Mouse (Mus musculus): ENCODE data around the gene Pla2g4b.

Pla2g4b gene

DNA sequence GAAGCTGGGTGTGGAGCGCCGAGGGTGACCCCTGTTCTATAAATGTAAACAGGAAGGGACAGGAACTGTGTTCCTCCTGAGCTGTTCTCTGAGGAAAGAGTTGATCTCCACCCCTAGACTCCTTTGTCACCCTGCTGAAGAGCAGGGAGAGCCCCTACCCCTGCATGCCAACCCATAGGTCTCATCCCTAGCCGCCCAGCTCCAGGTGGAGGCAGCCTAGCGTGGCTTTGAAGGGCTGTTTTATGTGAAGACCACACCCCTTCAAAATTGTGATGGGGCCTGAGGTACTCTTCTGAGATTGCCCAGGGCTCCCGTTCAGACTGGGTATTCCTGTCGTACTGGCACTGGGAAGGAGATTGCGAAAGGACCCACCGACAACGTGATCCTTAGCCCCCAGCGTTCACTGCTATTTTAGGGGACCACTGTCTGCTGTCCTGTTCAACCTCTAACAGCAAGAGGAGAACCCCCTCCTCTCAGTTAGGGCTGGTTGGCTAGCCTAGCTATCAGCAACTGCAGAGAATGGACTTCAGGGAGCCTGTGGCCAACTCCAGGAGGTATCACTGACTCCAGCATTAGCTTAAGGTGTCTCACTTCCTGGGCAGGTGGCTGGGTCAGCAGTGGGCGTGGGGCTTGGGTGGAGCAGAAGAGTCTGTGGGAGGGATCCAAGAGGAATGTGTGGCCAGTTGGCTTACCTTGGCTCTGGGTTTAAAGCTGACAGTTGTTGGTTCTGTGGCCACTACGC is at the start of gene Pla2g4b:
Gene Pla2g4b, plus strand, starts transcription at position 692 of the 742 bp plus-strand sequence.
- no peak for DNase-seq (ENCODE audit: low read depth, low spot score)

DNA sequence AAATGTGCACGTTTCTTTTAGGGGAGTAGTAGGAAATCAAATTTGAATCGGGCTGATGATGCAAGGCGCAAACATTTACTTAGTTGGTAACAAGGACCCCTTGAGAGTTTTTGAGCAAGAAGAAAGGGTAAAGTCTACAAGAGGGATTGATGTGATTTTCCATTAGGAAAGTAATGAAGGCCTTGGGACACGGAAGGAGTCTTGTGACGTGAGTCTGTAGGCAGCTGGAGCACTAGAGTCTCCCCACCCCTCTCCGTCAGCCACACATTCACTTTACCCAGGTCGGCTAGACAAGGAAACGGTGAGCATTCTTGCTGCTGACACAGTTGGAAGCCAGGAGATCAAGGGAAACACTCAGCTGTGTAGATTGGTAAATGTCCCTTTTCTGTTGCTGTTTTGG is 47.3 kb upstream of the Pla2g4b start:
- no peak for DNase-seq (ENCODE audit: low read depth, low spot score)

DNA sequence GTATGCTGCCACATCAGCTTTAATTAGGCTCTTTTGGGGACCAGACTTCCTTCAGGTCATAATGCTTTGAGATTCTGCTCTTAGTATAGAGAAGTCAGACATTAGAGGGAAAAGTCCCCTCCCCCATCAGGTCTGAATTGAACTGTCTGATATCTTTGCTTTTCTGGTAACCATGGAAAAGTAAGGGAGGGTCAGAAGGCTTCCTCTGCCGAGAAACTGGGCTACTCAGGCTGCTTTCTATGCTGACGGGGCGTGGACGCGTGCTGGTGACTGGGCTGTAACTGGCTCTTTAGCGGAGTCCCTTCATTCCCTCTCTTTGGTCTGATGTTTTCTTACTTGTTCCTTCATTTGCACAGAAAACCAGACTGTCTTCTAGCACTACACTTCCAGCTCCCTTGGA is 46.8 kb upstream of the Pla2g4b start:
- DNase-seq (ENCODE audit: low read depth, low spot score): no peak

DNA sequence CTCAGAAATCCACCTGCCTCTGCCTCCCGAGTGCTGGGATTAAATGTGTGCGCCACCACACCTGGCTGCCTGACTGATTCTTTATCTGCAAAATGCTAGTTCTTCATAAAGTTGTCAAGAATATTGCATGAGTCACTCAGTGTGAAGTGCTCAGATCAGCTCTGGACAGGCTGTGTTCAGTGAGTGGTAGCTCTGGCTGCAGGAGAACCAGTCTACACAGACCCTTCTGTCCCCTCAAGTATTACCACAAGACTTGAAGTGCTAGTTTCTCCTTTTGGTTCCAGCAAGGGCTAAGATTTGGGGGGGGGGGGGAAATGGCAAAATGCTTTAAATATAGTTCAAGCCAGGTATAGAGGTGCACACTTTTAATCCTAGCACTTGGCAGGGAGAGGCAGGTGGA is 45.8 kb upstream of the Pla2g4b start:
- no peak for DNase-seq (ENCODE audit: low read depth, low spot score)

DNA sequence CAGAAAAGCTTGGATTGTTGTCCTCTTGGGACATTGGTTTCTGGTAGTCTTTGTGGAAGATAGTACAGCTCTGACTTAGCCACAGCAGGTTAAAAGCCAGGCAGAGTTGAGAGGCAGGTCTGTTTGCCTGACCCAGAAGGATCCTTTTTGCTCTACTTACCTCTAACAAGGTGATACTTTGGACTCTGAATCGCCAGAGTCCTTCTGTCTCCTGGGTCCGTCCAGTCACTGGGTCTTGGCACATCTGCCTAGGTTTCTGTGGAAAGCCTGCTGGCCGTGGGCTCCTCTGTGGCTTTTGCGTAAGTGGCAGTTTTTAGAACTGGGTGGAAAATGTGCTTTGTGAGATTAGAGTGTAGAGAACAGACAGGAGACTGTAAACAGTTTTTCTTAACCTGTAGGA is 44.3 kb upstream of the Pla2g4b start:
- DNase-seq (ENCODE audit: low read depth, low spot score): no peak

DNA sequence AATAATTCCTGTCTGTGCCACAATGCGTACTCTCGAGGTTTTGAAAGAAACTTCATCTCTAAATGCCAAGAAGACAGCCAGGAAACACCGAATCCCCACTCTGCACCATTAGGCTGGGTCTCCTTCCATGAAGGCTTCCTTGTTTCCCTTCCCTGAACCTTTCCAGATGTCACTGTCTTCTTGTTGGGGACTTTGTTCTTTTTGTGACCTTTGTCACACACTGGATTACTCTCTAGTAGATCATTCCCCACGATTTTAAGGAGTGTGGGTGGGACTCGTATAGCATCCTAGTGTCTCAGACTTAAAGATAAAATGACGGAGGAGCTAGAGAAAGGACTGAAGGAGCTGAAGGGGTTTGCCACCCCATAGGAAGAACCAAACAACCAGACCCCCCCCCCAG is 42.3 kb upstream of the Pla2g4b start:
- no peak for DNase-seq (ENCODE audit: low read depth, low spot score)

DNA sequence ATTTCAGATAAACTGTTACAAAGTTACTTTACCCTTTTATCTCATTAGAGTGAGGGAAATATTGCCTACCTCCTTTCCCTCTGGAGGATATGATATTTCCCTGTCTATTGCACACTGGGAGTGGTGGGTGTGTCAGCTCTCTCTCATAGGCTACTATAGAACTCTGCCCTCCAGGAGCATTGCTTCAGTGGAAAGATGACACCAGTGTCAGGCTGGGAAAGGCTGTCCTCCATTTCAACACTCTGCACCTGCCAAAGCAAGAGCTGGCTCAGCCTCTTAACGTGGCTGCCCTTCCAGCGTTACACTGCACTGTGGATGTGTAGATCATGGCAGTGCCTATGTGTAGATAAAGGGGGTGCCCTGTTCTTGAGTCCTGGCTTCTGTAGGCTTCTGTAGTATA is 40.9 kb upstream of the Pla2g4b start:
- DNase-seq (ENCODE audit: low read depth, low spot score): no peak

DNA sequence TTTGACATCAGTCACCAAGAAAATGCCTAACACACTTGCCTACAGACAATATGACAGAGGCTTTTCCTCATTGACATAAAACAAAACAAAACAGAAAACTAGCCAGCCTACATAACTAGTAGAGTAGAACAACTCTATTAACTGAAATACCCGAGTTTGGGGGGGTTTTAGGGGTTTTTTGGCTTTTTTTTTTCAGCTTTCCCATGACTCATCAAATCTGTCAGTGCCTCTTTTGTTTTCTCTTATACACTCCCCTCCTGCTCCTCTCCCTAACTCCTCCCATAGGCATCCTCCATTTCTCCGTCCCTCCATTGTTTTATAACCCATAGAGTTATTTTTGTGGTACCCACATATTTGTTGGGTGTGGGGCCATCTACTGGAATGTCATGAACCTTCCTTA is 39.7 kb upstream of the Pla2g4b start:
- DNase-seq (ENCODE audit: low read depth, low spot score): no peak

DNA sequence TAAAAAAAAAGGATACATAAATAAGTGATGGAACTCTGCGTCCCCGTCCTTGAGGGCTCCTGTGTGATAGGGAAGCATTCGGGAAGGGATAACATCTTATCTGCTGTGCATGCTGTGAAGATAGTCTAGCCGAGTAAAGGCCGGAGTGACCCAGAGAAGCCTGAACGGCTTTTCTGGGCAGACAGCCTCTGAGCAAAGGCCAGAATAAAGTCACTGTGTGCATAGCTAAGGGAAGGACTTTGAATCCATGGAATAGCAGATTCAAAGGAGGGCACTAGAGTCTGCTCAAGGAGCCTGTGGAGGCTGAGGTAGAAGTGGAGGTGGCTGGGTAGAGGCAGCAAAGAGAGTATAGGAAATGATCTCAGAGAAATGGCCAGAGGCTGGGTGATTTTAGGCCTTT is 38.4 kb upstream of the Pla2g4b start:
- DNase-seq (ENCODE audit: low read depth, low spot score): no peak

DNA sequence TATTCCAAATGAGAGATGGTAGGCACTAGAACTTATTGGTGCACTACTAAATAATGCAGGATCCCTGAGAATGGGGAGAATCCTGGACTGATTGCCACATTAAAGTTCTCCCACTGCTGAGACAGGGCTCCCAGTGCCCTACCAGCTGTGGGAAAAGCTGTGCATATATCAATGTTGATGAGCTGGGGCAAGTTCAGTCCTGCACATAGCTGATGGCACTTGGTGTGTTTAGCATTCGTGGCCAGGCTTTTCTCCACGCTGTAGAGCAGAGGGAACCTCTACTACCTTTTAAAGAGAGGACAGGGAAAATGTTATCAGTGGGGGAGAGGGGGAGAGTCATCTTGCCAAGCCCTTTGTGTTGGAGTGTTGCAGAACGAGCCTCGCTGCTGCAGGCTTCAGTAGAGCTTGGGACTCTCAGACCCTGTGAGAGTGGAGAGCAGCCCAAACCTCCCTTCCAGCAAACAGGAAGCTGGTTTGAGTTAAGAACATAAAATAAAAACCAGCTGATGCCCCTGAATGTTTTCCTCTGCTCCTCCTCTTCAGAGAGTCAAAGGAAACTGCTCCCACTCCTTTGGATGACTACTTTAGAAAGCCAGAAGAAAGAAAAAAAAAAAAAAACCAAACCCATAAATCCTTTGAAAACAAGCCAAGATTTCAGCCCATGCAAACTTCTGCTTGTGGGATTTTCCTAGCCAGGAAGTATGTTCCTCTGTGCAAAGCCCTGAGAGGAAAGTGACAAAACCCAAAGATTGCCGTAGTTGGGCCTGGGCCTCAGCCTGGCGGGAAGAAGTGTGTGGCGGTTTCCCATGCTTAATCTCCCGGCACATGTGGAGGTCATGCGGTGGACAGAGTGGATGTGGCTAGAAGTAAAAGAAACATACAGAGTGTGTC is 37.6 kb upstream of the Pla2g4b start:
- peak; percentile 57 for DNase-seq (ENCODE audit: low read depth, low spot score)

DNA sequence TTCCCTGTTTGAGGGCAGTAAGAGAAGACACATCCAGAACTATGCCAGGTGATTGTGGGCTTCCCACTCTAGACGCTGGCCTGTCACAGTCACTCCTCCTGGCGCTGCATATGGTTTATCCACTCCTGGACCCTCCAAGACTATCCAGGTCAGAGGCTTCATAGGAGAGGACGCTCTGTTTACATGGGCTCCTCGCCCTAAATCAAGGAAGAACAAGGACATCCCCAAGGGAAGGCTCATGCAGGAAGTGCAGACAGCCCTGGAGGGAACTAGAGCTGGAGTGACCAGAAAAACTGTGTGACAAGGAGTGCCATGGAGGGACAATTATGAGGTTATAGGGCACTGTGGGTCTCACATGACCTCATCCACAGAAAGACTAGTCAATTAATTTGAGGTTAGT is 35.9 kb upstream of the Pla2g4b start:
- DNase-seq (ENCODE audit: low read depth, low spot score): no peak

DNA sequence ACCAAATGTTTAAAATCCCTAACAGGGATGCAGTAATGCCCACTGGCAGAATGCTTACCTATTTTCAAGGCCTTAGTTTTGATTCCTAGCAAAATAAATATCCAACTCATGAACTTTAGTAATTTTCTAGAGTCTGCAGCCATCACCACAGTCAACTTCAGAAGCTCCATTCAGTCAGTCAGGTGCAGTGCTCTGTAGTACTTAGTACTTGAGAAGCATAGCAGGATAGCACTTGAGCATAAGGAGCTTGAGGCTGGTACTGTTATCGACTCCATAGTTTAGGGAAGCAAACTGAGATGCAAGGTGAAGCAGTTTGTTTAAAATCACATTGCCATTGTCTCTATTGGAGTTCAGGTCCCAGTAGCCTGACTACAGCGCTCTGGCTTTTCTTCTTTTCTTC is 33.5 kb upstream of the Pla2g4b start:
- no peak for DNase-seq (ENCODE audit: low read depth, low spot score)

DNA sequence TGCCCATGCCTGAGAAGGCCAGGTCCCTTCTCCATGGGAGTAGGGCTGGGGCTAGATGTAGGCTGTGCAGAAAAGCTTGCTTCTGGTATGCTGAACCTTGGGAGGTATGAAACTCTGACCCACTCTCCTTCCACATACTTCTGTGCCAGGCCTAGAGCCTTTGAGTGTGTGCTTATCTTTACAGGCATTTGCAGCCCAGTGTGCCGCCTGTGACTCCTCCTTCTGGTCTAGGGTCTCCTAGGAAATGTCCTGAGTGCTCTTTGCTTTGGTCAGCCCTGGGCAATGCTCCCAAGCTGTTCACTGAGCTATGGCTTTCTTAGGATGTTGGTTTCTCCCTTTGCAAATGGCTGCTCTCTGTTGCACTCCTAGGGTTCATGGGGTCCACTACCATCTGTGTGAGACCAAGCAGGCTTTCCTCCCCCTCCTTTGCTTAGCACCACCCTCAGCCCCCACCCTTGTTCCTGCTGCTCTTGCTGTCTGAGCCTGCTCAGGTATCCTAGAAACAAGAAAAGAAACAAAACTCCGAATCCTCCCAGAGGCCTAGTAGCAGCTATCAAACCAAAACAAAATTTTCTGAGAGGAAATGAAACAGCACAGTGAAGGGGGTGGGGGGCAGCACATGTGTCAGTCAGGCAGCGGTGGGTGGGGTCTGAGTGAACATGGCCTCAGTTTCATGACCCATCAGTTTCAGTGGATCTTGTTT is 32.2 kb upstream of the Pla2g4b start:
- DNase-seq (ENCODE audit: low read depth, low spot score): no peak

DNA sequence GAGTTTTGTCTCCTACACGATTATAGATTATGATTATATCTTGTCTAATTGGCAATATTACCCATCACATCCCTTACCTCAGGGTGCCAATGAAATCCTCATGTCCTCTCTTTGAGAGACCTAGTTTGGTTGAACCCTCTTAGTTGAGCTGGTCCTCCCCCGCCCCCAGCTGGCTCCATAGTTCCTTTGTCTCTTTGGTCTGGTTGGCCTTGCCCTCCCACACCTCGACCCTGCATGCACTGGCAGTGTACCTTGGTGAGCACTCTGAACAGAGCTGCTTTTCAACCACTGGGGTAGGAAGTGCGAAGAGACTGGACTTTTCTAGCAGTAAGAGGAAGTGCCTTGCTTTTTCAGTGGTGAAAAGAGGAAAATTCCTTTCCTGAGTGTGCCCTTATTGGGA is 31.3 kb upstream of the Pla2g4b start:
- DNase-seq (ENCODE audit: low read depth, low spot score): no peak

DNA sequence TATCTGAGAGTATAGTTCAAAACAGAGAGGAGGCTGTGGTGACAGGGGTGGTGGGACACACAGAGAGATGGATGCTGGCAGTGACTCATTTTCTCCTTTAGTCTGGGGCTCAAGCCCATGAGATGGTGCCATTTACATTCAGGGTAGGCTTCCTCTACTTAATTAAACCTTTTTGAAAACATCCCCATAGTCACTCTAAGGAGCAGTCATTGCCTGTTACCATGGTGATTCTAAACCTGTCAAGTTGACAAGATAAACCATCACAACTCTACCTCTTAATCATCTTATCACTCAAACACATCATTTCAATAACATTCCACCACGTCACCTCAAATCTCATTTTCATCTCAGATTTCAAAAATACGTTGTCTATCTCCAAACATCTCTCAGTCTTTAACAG is 29.2 kb upstream of the Pla2g4b start:
- no peak for DNase-seq (ENCODE audit: low read depth, low spot score)

DNA sequence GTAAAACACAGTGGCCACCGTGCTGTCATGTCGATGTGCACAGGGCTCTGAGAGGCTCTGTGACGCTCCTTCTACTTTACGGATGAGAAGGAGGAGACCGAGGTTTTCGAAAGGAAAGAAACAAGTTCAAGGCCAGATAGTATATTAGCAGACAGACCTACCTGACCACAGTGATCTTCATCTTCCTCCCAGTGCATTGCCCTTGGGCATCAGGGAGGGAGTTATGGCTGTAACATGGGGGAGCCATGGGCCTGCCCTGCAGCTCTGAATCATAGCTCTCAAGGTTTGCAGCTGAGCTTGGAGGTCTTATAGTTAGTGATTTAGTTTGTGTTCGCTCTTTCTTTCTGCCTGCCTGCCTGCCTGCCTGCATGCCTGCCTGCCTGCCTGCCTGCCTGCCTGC is 26.5 kb upstream of the Pla2g4b start:
- no peak for DNase-seq (ENCODE audit: low read depth, low spot score)

DNA sequence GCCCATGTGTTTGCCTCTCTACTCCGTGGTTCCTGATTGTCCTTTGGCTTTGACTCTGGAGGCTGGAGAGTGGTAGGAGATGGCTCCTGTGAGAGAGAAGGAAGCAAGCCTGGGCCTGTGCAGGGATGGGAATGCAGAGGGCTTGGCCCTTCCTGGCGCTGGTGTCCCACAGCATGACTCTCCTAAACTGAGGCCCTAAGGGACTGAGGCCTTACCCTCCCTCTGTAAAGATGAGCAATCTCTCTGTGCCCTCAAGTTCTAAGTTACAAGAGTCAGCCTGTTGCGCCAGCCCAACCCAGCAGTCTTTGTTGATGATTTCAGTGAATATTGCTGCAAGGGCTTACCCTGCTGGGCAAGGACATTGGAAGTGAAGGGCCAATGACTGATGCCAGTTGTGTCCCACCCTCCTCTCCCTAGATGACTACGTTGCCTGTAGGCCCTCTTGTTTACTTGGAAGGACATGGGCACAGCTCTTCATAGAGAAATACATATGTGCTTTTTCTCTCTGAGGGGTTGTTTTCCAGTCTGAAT is 25.5 kb upstream of the Pla2g4b start:
- DNase-seq (ENCODE audit: low read depth, low spot score): no peak

DNA sequence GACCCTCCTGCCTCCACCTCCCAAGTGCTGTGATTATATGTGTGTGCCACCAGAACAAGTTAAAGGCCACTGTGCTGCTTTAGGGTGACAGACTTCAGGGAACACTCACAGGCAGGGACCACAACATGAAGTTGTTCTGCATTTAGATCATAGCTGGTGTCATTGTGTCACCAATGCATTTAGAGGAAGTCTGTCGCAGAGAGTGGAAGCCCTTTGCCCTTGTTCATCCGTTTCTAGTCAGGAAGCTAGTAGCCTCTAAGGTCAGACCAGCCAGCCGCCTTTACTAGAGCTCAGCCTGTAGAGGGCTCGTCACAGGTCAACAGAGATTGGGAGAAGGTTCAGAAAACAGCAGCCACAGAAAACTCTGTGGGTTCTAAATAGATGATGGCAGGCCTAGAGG is 24.5 kb upstream of the Pla2g4b start:
- DNase-seq (ENCODE audit: low read depth, low spot score): no peak

DNA sequence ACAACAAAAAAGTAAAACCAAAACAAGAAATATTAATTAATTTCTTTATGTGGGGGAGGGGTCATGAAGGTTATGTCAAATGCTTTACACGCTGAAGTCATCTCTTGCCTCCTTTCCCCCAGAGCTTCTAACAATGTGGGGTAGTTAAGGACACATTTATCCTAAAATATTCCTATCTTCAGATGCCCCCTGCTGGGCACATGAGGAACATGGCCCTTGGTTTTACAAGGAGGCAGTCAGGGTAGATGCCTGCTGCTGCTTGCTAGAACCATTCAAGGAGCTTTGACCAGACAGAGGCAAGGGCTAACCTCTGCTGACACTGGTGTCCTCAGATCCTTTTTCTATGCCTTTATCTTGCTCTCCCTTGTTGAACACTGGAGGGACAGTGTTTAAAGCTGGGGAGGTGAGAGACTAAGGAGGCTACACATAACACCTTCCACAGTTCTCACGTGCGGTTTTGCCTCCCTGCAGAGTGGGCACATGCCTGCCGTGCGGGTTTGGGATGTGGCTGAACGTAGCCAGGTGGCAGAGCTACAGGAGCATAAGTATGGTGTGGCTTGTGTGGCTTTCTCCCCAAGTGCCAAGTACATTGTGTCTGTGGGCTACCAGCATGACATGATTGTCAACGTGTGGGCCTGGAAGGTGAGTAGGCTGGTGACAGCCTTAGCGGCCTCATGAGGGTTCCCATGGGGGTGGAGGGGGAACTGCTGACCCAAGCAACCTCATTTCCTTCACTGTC is 21.6 kb upstream of the Pla2g4b start:
- no peak for DNase-seq (ENCODE audit: low read depth, low spot score)

DNA sequence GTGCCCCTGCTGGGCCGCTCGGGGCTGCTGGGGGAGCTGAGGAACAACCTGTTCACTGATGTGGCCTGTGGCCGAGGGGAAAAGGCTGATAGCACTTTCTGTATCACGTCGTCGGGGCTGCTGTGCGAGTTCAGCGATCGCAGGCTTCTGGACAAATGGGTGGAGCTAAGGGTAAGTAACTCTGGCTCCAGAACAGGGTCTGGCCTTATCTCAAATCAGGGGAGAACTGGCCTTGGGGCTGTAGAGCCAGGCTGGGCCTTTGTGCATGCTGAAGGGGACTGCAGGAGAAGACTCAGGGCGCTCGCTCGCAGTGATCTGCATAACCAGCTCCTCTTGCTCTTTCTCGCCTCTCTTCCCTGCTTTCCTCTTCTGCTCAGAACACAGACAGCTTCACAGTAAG is 20.3 kb upstream of the Pla2g4b start:
- DNase-seq (ENCODE audit: low read depth, low spot score): no peak

DNA sequence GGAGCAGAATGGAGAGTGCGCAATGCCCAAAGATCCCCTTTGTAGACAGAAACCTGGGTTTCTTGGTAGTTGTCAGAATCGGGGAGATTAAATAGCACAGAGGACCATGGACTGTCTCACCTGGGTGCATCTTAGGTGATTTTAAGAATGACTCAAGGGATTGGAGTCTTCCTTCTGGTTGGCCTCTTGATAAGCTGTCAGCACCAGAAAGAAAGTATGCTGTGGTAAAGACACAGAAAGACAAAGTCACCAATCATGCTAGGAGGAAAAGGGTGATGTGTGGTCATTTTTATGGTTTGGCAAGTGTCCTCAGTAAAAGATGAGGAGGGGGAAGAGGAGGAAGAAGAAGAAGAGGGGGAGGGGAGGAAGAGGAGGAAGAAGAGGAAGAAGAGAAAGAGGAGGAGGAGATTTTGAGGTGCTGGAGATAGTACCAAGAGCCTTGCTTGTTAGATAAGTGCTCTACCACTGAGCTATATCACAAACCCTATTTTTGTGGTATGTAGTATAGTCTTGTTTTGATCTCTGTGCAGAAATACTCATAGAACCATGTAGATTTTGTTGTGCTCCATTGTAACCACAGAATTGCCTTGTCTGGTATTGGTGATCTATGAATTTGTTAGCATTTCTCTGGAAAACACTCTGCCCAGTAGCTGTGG is 19.3 kb upstream of the Pla2g4b start:
- no peak for DNase-seq (ENCODE audit: low read depth, low spot score)

Measured in telencephalon, adult 2 months (tissue).